Mouse (Mus musculus): ENCODE measurements around the gene Tbrg4. TPM values are rescaled to one million over a fixed set of nuclear protein-coding genes. Genes with fewer than 3 reads are reported as not detected.

Tbrg4 gene
- total RNA-seq, 2 experiments from 2014 or later, result 10.6 to 17.3 TPM

DNA sequence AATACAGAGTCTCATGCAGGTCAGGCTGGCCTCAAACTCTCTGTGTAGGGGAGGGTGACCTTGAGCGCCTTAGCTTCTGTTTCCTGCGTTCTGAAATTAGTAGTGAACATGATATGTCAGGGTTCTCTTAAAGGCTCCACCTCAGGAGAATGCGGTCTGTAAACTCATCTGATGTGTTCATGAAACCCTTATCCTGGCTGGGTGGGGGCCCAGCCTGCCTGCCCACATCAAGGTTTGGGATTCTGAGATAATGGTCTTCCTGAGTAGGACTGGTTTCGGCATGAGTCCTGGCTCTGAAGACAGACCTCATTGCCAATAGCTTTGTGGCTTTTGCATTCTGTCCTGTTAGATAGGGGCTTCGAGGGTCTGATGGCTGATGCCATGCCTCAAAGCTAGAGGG lies 30.5 kb downstream of the Tbrg4 start:
- ATAC-seq (ENCODE audit: poor library complexity, severe bottlenecking), result no peak

DNA sequence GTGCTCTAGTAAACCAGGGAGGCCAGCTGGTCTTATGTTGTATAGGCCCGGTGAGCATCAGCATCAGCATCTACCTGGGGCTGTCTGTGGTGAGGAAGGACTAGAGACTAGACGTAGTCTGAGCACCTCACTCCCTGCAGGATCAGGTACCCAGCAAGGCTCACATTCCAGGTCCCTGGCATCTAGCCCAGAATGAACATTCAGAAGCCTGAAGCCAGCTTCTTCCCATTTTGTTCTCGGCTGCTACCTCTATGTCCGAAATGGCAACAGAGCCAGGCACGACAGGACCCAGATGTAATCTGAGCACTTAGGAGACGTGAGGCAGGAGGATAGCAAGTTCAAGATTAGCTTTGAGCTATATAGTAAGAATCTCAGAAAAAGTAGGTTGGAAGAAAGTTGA lies 31.0 kb downstream of the Tbrg4 start:
- no peak for ATAC-seq (ENCODE audit: poor library complexity, severe bottlenecking)

GRCm38 (mm10) chr11:6593406-6593805 lies 32.5 kb downstream of the Tbrg4 start:
- no peak for ATAC-seq (ENCODE audit: poor library complexity, severe bottlenecking)

DNA sequence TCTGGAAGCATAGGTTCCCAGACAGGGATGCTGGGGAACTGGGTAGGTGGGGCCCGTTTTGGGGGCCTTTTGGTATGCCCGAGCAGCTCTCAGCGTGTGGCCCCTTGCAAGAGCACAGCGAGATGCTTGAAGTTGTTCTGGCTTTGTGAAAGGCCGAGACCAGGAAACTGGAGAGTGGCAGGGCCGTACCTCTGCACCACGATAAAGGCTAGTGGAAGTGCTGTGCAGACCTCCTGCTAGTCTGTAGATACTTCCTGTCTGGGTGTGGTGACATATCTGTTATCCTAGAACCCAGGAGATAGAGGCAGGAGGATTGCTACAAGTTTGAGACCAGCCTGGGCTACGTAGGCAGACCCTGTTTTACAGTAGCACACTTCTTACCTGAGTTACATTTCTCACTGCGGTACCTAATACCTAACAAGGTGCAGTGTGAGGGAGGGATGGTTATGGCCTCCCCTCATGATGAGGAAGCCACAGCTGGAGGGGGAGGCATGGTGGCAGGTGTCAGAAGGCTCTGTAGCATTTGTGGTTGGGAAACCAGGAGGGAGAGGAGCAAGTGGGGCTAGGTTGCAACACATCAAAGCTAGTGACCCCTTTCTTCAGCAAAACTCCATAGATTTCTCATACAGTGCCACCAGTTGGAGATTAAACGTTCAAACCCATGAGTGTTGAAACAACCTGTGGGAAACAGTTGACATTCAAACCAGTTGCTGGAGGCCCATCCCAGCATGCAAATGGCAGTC lies 34.8 kb downstream of the Tbrg4 start:
- ATAC-seq (ENCODE audit: poor library complexity, severe bottlenecking), result no peak

GRCm38 (mm10) chr11:6589838-6590237 lies 36.0 kb downstream of the Tbrg4 start:
- no peak for ATAC-seq (ENCODE audit: poor library complexity, severe bottlenecking)

DNA sequence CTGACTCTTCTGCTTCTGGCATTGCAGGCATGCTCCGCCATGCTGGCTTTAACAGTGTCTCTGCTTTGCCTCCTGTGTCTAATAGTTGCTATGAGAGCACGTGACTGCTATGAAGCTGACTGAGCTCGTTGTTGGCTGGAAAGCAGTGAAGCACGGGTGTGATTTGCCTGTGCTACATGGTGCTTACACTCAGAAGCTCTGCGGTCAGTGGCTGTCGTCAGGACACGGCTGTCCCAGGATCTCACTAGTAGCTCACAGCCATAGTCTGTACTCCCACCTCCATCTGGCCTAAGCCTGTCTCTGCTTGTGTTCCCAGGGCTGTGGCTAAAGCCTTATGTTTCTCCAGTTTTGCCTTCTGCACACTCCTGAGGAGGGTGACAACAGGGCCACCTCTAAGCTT lies 37.6 kb downstream of the Tbrg4 start:
- ATAC-seq (ENCODE audit: poor library complexity, severe bottlenecking), result no peak

- ATAC-seq (ENCODE audit: poor library complexity, severe bottlenecking), result no peak
These were observed 38.5 kb downstream of the Tbrg4 start for GRCm38 (mm10) chr11:6587249-6587940.

GRCm38 (mm10) chr11:6586660-6587059 lies 39.2 kb downstream of the Tbrg4 start:
- ATAC-seq (ENCODE audit: poor library complexity, severe bottlenecking), result peak; percentile 92

GRCm38 (mm10) chr11:6585748-6586147 lies 40.1 kb downstream of the Tbrg4 start:
- ATAC-seq (ENCODE audit: poor library complexity, severe bottlenecking), result no peak

GRCm38 (mm10) chr11:6581560-6581959 lies 44.3 kb downstream of the Tbrg4 start:
- no peak for ATAC-seq (ENCODE audit: poor library complexity, severe bottlenecking)

GRCm38 (mm10) chr11:6580065-6580750 lies 45.7 kb downstream of the Tbrg4 start:
- ATAC-seq (ENCODE audit: poor library complexity, severe bottlenecking), result no peak

- ATAC-seq (ENCODE audit: poor library complexity, severe bottlenecking), result no peak
These were observed 46.5 kb downstream of the Tbrg4 start for GRCm38 (mm10) chr11:6579361-6579760.

GRCm38 (mm10) chr11:6576151-6576550 lies 49.7 kb downstream of the Tbrg4 start:
- no peak for ATAC-seq (ENCODE audit: poor library complexity, severe bottlenecking)

- no peak for ATAC-seq (ENCODE audit: poor library complexity, severe bottlenecking)
These were observed 56.5 kb downstream of the Tbrg4 start for GRCm38 (mm10) chr11:6569410-6569777.

- ATAC-seq (ENCODE audit: poor library complexity, severe bottlenecking), result no peak
These were observed 57.1 kb downstream of the Tbrg4 start for GRCm38 (mm10) chr11:6568584-6569409.

DNA sequence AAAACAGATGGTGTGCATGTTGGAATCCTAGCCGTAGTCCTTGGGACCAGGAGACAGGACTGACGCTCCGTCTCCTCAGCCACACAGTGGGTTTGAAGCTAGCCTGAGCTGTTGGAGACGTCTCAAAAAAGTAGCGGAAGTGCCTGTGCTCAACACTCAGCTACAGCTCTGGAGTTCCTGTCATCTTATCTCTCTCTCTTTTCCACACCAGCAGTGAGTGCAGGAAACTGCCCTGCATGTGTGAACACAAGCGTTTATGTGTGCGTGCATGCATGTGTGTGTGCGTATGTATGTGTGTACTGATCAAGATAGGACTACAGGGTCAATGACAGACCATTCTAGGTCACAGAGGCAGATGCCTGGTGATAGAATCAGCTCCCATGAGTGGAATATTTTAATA lies 57.9 kb downstream of the Tbrg4 start:
- ATAC-seq (ENCODE audit: poor library complexity, severe bottlenecking), result peak; percentile 58

GRCm38 (mm10) chr11:6566496-6566895 lies 59.4 kb downstream of the Tbrg4 start:
- ATAC-seq (ENCODE audit: poor library complexity, severe bottlenecking), result no peak

Data from megakaryocyte, adult 5-6 weeks (primary cell).